Mouse (Mus musculus) G1E-ER4 (cell line): ENCODE data around the gene Prg2. TPM values are rescaled to one million over a fixed set of nuclear protein-coding genes. Genes with fewer than 3 reads are reported as not detected.

Experiments
- GATA1 ChIP-seq: IDR thresholded peaks from one replicate; pipeline ENCODE4 v1.8.0; 2012; ENCODE audit warnings: low read length, inconsistent platforms
- polyA plus RNA-seq: library from polyadenylated mRNA; stranded (reverse); fragments of >175 nt; gene quantifications from 2 replicates; pipeline ENCODE4 v1.2.3, GENCODE M21; 2012

Prg2 gene
- polyA plus RNA-seq, 1 experiment: not detected

GRCm38 (mm10) chr2:85006600-85006999, 26.3 kb downstream of the Prg2 start:
- no peak for TF ChIP-seq GATA1

- no peak for TF ChIP-seq GATA1
Measured at GRCm38 (mm10) chr2:85007729-85008128, 27.5 kb downstream of the Prg2 start.

GRCm38 (mm10) chr2:85009212-85009611, 29.0 kb downstream of the Prg2 start:
- no peak for TF ChIP-seq GATA1

- TF ChIP-seq GATA1: no peak
Measured at GRCm38 (mm10) chr2:85011906-85012604, 31.8 kb downstream of the Prg2 start.

- no peak for TF ChIP-seq GATA1
Measured at GRCm38 (mm10) chr2:85012679-85013078, 32.4 kb downstream of the Prg2 start.

GRCm38 (mm10) chr2:85013826-85014587, 33.7 kb downstream of the Prg2 start:
- TF ChIP-seq GATA1: no peak

GRCm38 (mm10) chr2:85014588-85014982, 34.3 kb downstream of the Prg2 start:
- no peak for TF ChIP-seq GATA1

- TF ChIP-seq GATA1: no peak
Measured at GRCm38 (mm10) chr2:85022043-85022442, 41.8 kb downstream of the Prg2 start.

- no peak for TF ChIP-seq GATA1
Measured at GRCm38 (mm10) chr2:85026178-85026577, 45.9 kb downstream of the Prg2 start.

- no peak for TF ChIP-seq GATA1
Measured at GRCm38 (mm10) chr2:85027281-85027680, 47.0 kb downstream of the Prg2 start.

- TF ChIP-seq GATA1: no peak
Measured at GRCm38 (mm10) chr2:85029897-85030296, 49.6 kb downstream of the Prg2 start.

GRCm38 (mm10) chr2:85030989-85031388, 50.7 kb downstream of the Prg2 start:
- no peak for TF ChIP-seq GATA1

GRCm38 (mm10) chr2:85033121-85033520, 52.9 kb downstream of the Prg2 start:
- TF ChIP-seq GATA1: no peak

Other genes with a start within 250 kb of the Prg2 start
- gene Ypel4, start 246.4 kb upstream of the Prg2 start, polyA plus RNA-seq: 1.4 TPM in 2 replicates
- 0.11 TPM in 1 of 2 replicates, not detected in the other for gene Gm19426, start 236.8 kb upstream of the Prg2 start, polyA plus RNA-seq
- gene Serping1, start 205.0 kb upstream of the Prg2 start, polyA plus RNA-seq: not detected in 2 replicates
- 1.5 and 5.3 TPM in 2 replicates for gene Ube2l6, start 181.6 kb upstream of the Prg2 start, polyA plus RNA-seq
- gene Smtnl1, start 157.8 kb upstream of the Prg2 start, polyA plus RNA-seq: not detected in 2 replicates
- 13.4 and 17.2 TPM in 2 replicates for gene Timm10, start 153.5 kb upstream of the Prg2 start, polyA plus RNA-seq
- gene Slc43a1, start 141.6 kb upstream of the Prg2 start, polyA plus RNA-seq: not detected in 2 replicates
- gene Rtn4rl2, start 93.8 kb upstream of the Prg2 start, polyA plus RNA-seq: not detected in 2 replicates
- 16.5 and 23.1 TPM in 2 replicates for gene Slc43a3, start 43.9 kb upstream of the Prg2 start, polyA plus RNA-seq
- not detected in 2 replicates for gene Prg3, start 7.8 kb downstream of the Prg2 start, polyA plus RNA-seq
- 58.3 and 107 TPM in 2 replicates for gene Ssrp1, start 56.8 kb downstream of the Prg2 start, polyA plus RNA-seq
- 0.04 TPM in 1 of 2 replicates, not detected in the other for gene P2rx3, start 57.0 kb downstream of the Prg2 start, polyA plus RNA-seq
- 2.5 and 3.7 TPM in 2 replicates for gene Tnks1bp1, start 67.6 kb downstream of the Prg2 start, polyA plus RNA-seq
- gene Aplnr, start 155.8 kb downstream of the Prg2 start, polyA plus RNA-seq: not detected in 2 replicates
- not detected in 2 replicates for gene Lrrc55, start 216.7 kb downstream of the Prg2 start, polyA plus RNA-seq